Mouse (Mus musculus): Measurements from ENCODE around the gene Ccl27a.
A peak's percentile ranks its signal among the peaks of the same experiment; 100 is the strongest.
"Not testable (repeated sequence)": the region's sequence is repeated elsewhere in the genome, so short reads cannot be mapped to it uniquely, and the experiment has no call there.

Ccl27a gene

GRCm38 (mm10) chr4:41774002-41774401 is at the start of gene Ccl27a:
Gene Ccl27a (minus strand): TSS chr4:41774247.
- peak; percentile 80 for DNase-seq (ENCODE audit: low spot score)

- not testable (repeated sequence) for DNase-seq (ENCODE audit: low spot score)
Observed at GRCm38 (mm10) chr4:41783197-41783596, 9.2 kb upstream of the Ccl27a start.

DNA sequence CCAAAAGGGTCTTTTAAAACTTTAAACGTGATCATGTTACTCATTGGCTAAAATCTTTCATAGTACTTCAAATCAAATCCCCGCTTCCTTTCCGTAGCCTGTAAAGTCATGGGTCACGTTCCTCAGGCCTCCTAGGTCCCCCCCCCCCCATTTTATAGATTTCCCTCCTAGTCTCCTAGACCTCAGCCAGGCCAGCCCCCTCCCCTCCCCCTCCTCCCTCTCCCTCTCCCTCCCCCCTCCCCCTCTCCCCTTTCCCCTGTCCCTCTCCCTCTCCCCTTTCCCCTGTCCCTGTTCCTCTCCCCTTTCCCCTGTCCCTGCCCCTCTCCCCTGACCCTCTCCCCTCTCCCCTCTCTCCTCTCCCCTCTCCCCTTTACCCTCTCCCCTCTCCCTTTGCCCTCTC is 8.7 kb upstream of the Ccl27a start:
- not testable (repeated sequence) for DNase-seq (ENCODE audit: low spot score)

DNA sequence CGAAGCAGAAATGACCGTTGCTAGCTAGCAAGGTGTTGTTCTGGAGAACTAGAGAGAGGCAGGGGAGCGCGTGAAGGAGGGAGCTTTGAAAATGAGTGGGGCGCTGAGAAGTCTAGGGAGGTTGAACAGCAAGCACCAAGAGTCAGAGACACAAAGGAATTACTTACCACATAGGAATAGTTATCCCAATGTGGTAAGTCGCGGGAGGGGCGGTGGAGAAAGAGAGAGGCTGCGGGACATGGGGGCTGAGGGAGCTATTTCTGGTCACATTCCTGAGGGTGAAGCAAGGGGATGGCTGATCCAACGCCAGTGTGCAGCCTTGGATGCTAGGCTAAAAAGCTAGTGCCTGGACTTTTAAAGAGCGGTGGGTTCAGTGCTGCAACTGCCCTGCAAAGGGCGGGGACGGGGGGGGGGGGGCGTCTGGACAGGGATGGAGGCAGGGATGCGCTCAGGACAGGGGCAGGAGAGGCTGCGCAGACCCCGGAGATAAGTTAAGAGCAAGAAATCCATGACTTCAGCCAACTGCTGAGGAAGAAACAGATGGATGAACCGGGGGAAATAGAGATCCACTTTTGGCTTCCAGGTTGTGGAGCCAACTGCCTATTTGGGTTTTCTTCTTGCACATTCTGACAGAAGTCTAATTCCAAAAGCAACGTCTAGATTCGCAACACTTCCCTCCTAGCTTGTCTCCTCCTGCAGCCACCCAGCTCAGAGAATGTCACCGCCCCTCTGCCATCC is 7.9 kb upstream of the Ccl27a start:
- not testable (repeated sequence) for DNase-seq (ENCODE audit: low spot score)

DNA sequence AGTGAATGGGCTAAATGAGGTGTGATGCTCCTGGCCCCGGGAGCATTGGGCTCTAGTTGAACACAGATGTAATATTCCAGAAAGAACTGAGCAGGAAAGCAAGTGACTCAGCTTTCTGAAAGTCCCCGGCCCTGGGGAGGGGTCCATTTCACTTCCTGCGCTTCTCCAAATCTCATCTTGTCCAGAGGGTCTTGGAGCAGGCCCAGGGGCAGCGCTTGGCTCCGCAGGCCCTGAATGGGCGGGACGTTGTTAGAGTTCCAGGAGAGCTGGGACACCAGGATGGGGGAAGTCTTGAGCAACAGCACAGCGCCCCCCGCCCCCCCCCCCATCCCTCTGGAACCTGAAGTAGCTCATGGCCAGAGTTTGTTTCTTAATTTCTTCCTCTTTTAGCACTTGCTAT is 7.2 kb upstream of the Ccl27a start:
- not testable (repeated sequence) for DNase-seq (ENCODE audit: low spot score)

DNA sequence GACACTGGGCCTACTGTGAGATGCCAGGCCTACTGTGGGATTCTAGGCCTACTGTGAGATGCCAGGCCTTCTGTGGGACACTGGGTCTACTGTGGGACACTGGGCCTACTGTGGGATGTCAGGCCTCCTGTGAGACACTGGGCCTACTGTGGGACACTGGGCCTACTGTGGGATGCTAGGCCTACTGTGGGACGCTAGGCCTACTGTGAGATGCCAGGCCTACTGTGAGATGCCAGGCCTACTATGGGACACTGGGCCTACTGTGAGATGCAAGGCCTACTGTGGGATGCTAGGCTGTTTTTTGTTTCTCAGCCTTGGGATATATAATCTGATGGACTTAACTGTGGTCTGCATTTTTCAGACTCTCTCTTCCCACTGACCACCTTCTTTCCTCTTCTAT is 1.8 kb upstream of the Ccl27a start:
- not testable (repeated sequence) for DNase-seq (ENCODE audit: low spot score)

GRCm38 (mm10) chr4:41774506-41774905 is 459 bp upstream of the Ccl27a start:
- not testable (repeated sequence) for DNase-seq (ENCODE audit: low spot score)

DNA sequence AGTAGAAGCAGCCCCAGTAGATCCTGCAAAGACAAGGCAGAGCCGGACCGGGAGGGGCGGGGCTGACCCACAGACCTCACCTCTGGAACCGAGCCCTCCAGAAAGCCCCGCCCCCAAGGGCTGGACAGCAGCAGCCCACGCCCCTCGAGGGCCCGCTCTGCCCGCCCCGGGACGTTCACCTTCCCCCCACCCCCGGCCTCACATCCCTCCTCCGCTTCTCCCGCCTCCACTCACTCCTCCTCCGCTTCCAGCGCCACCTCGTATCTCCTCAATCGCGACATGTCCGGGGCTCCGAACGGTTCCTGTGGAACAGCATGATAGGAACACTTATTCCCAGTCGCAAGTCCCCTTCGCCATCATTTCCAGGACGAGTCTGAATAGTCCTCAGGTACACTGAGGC is 545 bp downstream of the Ccl27a start:
- DNase-seq (ENCODE audit: low spot score), result not testable (repeated sequence)

- not testable (repeated sequence) for DNase-seq (ENCODE audit: low spot score)
Observed at GRCm38 (mm10) chr4:41772946-41773345, 1.1 kb downstream of the Ccl27a start.

- DNase-seq (ENCODE audit: low spot score), result not testable (repeated sequence)
Observed at GRCm38 (mm10) chr4:41767301-41767700, 6.7 kb downstream of the Ccl27a start.

GRCm38 (mm10) chr4:41763176-41763575 is 10.9 kb downstream of the Ccl27a start:
- DNase-seq (ENCODE audit: low spot score), result not testable (repeated sequence)

DNA sequence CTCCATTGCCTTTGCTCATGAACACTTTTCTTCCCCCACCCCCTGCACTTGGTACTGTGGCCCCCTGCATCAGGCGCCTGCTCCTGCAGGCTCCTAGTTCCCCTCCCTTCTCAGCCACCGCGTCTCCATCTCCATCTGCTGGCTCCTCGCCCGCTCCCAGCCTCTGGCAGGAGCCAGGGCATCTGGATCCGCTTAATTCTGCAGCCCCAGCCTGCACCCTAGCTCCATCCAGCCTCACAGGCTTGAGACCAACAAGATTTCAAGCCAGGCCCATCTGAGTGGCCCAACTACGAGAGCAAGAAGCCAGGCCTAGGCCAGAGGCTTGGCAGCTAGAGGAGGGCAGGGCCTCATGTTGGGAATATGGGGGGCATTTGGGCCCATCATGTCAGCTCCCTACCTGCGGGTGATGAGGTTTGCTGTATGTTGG is 11.3 kb downstream of the Ccl27a start:
- DNase-seq (ENCODE audit: low spot score), result not testable (repeated sequence)

GRCm38 (mm10) chr4:41762099-41762687 is 11.9 kb downstream of the Ccl27a start:
- DNase-seq (ENCODE audit: low spot score), result no peak

DNA sequence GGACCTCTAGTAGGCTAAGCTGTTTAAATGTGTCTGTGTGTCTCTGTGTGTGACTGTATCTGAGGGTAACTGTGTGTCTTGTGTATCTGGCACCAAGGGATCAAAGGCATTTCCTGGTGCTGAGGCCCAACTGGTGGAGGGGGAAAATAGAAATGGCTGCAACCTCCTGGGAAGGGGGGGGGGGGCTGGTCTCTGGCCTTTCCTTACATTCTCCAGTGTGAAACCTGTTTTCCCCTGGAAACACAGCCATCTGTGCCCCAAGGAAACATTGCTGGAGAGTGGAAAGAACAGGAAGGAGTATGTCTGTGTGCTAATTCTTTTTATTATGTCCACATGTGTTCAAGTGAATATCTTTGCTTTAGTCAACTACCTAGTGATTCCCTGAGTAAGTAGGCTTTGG is 12.4 kb downstream of the Ccl27a start:
- no peak for DNase-seq (ENCODE audit: low spot score)

DNA sequence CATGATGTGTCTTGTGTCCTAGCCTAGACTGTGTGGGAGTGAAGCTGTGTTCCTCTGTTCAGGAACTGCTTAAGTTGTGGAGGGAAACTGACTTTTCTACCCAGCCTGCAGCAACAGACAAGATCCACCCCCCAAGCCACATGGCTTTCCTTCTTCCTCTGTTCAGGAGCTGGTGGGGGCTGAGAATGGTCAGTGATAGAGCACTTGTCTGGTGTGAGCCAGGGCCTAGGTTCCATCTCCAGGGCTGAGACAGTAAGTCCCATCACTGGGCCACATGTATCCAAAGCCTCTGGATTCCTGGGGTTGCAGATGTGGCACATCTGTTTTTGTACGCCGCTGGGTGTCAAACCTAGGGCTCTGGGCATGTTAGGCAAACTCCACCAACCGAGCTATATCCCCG is 13.1 kb downstream of the Ccl27a start:
- DNase-seq (ENCODE audit: low spot score), result no peak

DNA sequence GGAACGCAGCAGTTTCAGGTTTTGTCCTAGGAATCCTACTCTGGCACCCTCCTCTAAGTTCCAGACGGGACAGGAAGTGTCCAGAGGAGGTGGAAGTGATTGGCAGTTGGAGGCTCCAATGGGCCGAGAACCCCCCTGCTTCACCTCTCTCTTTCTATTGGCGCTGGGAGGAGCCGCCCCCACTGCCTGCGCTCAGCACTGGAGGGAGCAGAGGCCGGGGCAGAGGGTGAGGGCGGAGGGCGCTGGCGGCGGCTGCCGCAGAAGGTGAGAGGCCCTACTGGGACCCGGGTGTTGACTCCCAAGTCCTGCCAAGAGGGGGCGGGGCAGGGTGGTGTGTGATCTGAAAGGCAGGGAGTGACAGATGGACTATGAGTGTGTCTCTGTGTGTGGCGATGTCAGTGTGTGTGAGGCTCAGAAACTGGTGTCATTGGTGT is 13.7 kb downstream of the Ccl27a start:
- no peak for DNase-seq (ENCODE audit: low spot score)

DNA sequence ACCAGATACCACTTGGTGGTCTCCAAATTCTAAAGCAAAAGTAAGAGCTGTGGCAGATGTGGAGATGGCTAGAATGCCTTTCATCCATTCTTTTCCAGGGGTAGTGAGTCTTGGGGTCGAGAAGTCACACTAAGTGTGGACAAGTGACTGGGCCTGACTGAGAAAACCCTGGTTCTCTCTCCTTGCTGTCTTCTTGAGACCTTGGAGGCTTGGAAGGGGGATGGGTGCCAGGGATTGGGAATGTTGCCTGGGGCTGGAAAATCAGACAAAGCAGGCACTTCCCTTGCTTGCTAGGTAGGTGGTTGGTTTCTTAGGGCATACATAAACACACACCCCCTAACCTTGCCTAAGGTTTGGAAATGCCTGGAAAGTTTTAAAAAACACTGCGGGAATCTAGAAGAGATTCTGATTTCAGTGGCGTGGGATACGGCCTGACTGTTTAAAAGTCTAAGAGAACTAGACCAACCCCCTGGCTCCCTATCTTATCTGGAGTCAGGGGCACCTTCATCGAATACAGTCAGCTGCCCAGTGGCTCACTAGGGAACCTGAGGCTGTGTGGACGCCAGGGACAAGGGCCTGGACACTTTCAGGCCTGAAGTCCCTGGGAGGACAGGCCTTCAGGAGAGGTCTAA is 14.3 kb downstream of the Ccl27a start:
- no peak for DNase-seq (ENCODE audit: low spot score)

GRCm38 (mm10) chr4:41759206-41759605 is 14.8 kb downstream of the Ccl27a start:
- DNase-seq (ENCODE audit: low spot score), result no peak

DNA sequence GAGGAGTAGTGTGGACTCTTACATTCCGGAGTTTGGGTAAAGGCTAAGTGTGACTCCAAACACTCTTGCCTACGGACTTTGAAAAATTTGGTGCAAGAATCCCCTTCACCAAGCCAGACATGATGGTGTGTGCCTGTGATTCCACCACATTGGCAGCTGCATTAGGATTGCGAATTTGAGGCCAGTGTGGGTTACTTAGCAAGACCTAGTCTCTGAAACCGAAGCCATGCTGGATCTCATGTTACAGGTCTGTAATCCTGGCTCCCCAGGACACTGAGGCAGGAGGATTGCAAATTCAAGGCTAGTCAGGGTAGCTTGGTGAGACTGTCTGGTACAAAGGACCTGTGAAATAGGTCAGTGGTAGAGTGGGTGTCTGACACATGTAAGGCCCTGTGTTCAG is 15.3 kb downstream of the Ccl27a start:
- no peak for DNase-seq (ENCODE audit: low spot score)

DNA sequence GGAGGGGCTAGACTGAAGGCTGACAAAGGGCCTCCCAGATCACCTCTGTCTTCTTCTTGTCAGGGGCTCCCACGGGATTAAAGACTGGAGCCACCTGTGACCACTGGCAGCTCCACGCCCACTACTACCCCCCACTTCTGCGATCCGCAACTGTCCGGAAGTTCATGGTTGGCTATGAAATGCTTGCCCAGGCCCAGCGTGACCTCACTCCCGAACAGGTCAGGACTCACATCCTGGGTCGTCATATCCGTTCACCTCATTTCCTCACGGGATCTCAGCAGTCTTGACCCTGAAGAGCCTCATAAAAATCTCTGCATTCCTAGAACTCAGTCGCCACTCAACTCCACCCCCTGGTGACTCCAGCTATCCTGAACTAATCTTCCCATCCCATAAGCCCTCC is 16.0 kb downstream of the Ccl27a start:
- no peak for DNase-seq (ENCODE audit: low spot score)

DNA sequence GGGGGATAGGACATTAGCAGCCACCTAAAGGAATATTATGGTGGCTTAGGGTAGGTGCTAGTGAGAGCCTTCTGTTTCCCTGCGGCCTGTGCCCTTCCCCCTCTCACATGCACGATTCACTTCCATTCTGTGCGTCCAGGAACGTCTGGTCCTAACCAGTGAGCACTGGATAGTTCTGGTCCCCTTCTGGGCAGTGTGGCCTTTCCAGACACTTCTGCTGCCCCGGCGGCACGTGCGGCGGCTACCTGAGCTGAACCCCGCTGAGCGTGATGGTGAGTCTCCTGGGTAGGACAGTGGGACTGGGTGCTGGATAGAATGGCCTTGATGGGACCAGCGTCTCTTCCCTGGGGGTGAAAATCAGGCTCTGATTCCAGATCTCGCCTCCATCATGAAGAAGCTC is 16.7 kb downstream of the Ccl27a start:
- no peak for DNase-seq (ENCODE audit: low spot score)

- no peak for DNase-seq (ENCODE audit: low spot score)
Observed at GRCm38 (mm10) chr4:41756440-41756839, 17.6 kb downstream of the Ccl27a start.
